Mouse (Mus musculus) heart, adult 2 months (tissue): ENCODE data around the gene Cltb. TPM values are rescaled to one million over a fixed set of nuclear protein-coding genes. Genes with fewer than 3 reads are reported as not detected.

Source experiments
- DNase-seq, 2 experiments: peaks; one replicate each; pipeline ENCODE4 v3.0.0; 2021
- H3K27ac ChIP-seq: fragments of 200-600 bp; 2 replicates; pipeline ENCODE4 v1.8.1; 2022
- H3K27me3 ChIP-seq: fragments of 200-500 bp; 2 replicates; pipeline ENCODE4 v1.6.1; 2012; ENCODE audit warnings: mild to moderate bottlenecking, low read length, inconsistent platforms, mixed read lengths; ENCODE audit not compliant: control insufficient read depth, insufficient read depth
- H3K36me3 ChIP-seq: fragments of 200-500 bp; 2 replicates; pipeline ENCODE4 v1.6.1; 2012; ENCODE audit warnings: low read length, inconsistent platforms; ENCODE audit not compliant: control insufficient read depth, insufficient read depth
- H3K4me1 ChIP-seq: fragments of 200-500 bp; 2 replicates; pipeline ENCODE4 v1.6.1; 2011; ENCODE audit warnings: low read length; ENCODE audit not compliant: control insufficient read depth, insufficient read depth
- H3K4me3 ChIP-seq: fragments of 200-600 bp; 2 replicates; pipeline ENCODE4 v1.8.1; 2022
- H3K79me2 ChIP-seq: fragments of 200-500 bp; replicated peaks from 2 replicates; pipeline ENCODE4 v1.6.1; 2012; ENCODE audit warnings: mild to moderate bottlenecking, inconsistent platforms, low read length, moderate library complexity, mixed read lengths; ENCODE audit not compliant: control insufficient read depth, insufficient read depth
- H3K9ac ChIP-seq: fragments of 200-500 bp; 2 replicates; pipeline ENCODE4 v1.6.1; 2012; ENCODE audit warnings: low read depth, mild to moderate bottlenecking, control low read depth, inconsistent platforms, low read length, mixed read lengths
- CTCF ChIP-seq: fragments of 200-600 bp; IDR thresholded peaks from 2 replicates; pipeline ENCODE4 v1.8.1; 2022; ENCODE audit warnings: antibody characterized with exemption, mild to moderate bottlenecking, moderate library complexity
- EP300 ChIP-seq: fragments of 200-500 bp; IDR thresholded peaks from 2 replicates; pipeline ENCODE4 v1.6.1; 2011; ENCODE audit warnings: low read depth, low read length, control low read depth; ENCODE audit not compliant: insufficient read depth
- POLR2A ChIP-seq: fragments of 200-500 bp; IDR thresholded peaks from 2 replicates; pipeline ENCODE4 v1.6.1; 2011; ENCODE audit warnings: mild to moderate bottlenecking, low read depth, low read length, control low read depth; ENCODE audit not compliant: insufficient read depth
- WGBS: fragments of 180-500 bp; shearing (Covaris S2); methylation state at CpG from one replicate; pipeline ENCODE4 v1.1.7; 2018; 5-methylcytosine and 5-hydroxymethylcytosine counted together
- intact Hi-C: fragments of 180-260 bp; cut with DNase I; formaldehyde crosslinking; loops from one replicate; pipeline ENCODE4 v1.15.1; 2025
- long read RNA-seq: library from polyadenylated mRNA; stranded (forward); transcript quantifications from one replicate; pipeline ENCODE4 v2.0.0, GENCODE M21; 2021
- polyA plus RNA-seq: library from polyadenylated mRNA; depleted of rRNA; stranded (reverse); fragments of >200 nt; gene quantifications from 2 replicates; pipeline ENCODE4 v1.2.3, GENCODE M21; 2012; rRNA removed
- total RNA-seq, 2 experiments: library from RNA; stranded (reverse); gene quantifications; 2 replicates each; pipeline ENCODE4 v1.2.3; 2021

Gene Cltb
- total RNA-seq (100 to 1,000 TPM in 1 of 2 experiments, 10 to 100 TPM in 1; 96.6 to 105 TPM), polyA plus RNA-seq (51.2 and 64.1 TPM in 2 replicates)
- long read RNA-seq, transcript Cltb-202 (5 exons, 2,186 nt), result major isoform, 84 of 181 reads
- long read RNA-seq, partial matches to known transcripts, result 0 of 181 reads
- long read RNA-seq, other reads (novel, unspliced or antisense), result 97 of 181 reads

DNA sequence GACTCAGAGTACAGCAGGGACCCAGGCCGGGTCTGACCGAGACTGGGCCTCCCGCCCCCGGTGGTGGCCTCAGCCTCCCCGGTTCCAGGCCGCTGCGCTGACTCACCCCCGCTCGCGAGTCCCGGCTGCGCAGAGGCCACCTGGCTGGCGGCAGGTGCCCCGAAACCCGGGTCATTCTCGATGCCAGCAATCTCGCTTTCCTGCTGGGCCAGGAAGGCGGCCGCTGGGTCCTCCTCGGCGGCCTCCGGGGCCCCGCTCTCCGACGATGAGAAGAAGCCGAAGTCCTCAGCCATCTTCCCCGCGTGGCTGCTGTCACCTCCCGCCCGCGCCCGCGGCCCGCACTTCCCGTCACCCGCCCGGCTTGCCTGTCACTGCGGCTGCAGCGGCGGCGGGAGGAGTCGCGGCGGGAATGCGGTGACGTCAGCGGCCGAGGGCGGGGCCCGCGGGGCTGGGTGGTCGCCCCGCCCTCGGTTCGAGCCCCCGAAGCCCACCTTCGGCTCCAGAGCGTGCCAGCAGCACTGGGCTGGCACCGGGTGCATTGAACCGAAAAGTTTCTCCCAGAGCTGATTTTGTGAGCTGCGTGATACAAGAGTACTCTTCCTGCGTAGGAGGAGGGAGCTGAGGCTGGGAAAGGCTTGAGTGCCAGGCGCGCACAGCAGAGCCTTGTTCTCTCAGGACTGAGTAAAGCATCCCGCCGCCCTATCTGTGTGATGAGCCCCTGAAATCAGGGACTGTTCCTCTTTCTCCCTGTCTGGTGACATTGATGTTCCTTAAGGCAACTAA is at the start of gene Cltb:
TSS of gene Cltb (minus strand) at position 373 of the 783 bp plus-strand sequence.
- Histone ChIP-seq H3K4me3 (peak within 1 kb of the TSS; percentile 86), H3K27ac (peak within 1 kb of the TSS; percentile 96), H3K36me3 (peaks cover under 1% of the 10 kb centered on the region), H3K79me2 (no peaks in the 10 kb centered on the region), H3K4me1 (peaks cover 1% of the 10 kb centered on the region), H3K9ac (peak within 1 kb of the TSS; percentile 94), H3K27me3 (no peaks in the 10 kb centered on the region)
- DNase-seq, result peak; percentile 93 to 97
- intact Hi-C loops, result loop anchor here (2.0 kb wide), 1 partner anchor 20 kb away; the partner anchor contains the start of genes Higd2a and Nop16
- under 1% methylated on average over 66 of the region's 66 CpGs for WGBS
- TF ChIP-seq CTCF (peak; percentile 10; the same call in 1 of the 2 replicates), POLR2A (peak; percentile 69), EP300 (no peak)

DNA sequence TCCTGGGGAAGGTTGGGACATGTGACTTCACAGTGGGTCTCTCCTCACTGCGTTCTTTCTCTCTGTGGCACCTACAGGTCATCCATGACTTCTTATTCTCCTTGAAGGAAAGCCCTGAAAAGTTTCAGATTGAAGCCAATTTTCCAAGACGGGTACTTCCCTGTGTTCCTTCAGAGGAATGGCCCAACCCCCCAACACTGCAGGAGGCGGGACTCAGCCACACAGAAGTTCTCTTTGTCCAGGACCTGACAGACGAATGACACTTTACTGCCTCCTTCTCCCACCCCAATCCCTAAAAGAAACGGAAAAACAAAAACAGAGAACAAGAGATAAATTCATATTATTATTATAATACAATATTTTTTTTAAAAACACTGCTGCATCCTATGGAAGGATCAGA is 49.7 kb upstream of the Cltb start:
- intact Hi-C loops, result no loop called here

DNA sequence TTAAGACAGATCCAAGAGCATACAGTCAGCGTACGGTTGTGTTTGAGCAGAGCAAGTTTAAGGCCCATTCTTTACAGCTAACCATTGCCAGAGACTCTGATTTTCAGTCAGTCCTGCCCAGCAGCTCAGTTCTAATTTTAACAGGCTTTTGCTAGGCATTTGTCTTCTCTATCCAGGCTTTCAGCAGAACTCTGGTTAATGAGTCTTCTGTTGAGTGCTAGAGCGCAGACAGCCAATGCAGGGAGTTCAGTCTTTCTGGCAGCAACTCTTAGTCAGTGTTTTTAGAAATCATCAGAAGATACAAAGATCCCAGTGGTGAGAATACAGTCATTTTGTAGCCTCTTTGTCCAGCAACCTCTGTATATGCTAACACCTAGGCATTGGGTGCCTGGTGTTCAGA is 39.3 kb upstream of the Cltb start:
- Histone ChIP-seq H3K9ac (no peak overlapping the region), H3K4me3 (no peak overlapping the region), H3K79me2 (no peaks in the 10 kb centered on the region), H3K4me1 (no peaks in the 10 kb centered on the region), H3K27me3 (no peaks in the 10 kb centered on the region), H3K27ac (no peak overlapping the region), H3K36me3 (0 out of 2 replicates have a peak, but pooled peaks cover 2% of the 10 kb centered on the region)
- no peak for TF ChIP-seq CTCF
- no peak for TF ChIP-seq POLR2A
- TF ChIP-seq EP300, result no peak
- no peak for DNase-seq
- WGBS, result 96% methylated on average over 3 of the region's 3 CpGs
- intact Hi-C loops, result no loop called here

More for the DNA sequence above, 49.7 kb upstream of the Cltb start:
- Histone ChIP-seq H3K27me3 (no peaks in the 10 kb centered on the region), H3K36me3 (no peaks in the 10 kb centered on the region), H3K9ac (no peak overlapping the region), H3K79me2 (no peaks in the 10 kb centered on the region), H3K4me1 (no peaks in the 10 kb centered on the region), H3K27ac (no peak overlapping the region), H3K4me3 (no peak overlapping the region)
- DNase-seq, result no peak
- 68% methylated on average over 5 of the region's 5 CpGs for WGBS
- TF ChIP-seq CTCF (no peak), EP300 (no peak), POLR2A (no peak)

DNA sequence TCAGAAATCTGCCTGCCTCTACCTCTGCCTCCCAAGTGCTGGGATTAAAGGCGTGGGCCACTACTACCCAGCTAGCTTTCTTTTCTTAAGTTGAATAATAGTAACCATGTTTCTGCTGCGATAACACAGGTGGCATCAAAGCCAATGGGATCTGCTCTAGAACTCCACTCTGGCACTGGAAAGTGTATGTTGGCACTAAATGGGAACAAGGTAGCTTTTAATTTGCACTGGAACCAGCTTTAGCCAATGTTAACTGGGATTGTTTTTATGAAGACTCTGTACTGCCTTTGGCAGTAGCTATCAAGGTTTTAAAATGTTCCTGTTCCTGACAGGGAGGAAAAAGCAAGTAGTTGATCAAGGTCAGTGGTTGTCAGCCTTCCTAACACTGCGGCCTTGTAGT is 23.9 kb upstream of the Cltb start:
- no peak overlapping the region for H3K4me3 ChIP-seq
- no peaks in the 10 kb centered on the region; the same call in 1 of the 2 replicates for H3K4me1 ChIP-seq
- no peak for DNase-seq
- H3K36me3 ChIP-seq, result no peaks in the 10 kb centered on the region; the same call in none of the 2 replicates
- TF ChIP-seq CTCF, result no peak
- no peak for TF ChIP-seq POLR2A
- TF ChIP-seq EP300, result no peak
- WGBS, result 94% methylated on average over 3 of the region's 3 CpGs
- intact Hi-C loops, result no loop called here
- peaks cover 3% of the 10 kb centered on the region; the same call in 1 of the 2 replicates for H3K79me2 ChIP-seq
- H3K9ac ChIP-seq, result no peak overlapping the region
- H3K27me3 ChIP-seq, result no peaks in the 10 kb centered on the region
- H3K27ac ChIP-seq, result no peak overlapping the region

DNA sequence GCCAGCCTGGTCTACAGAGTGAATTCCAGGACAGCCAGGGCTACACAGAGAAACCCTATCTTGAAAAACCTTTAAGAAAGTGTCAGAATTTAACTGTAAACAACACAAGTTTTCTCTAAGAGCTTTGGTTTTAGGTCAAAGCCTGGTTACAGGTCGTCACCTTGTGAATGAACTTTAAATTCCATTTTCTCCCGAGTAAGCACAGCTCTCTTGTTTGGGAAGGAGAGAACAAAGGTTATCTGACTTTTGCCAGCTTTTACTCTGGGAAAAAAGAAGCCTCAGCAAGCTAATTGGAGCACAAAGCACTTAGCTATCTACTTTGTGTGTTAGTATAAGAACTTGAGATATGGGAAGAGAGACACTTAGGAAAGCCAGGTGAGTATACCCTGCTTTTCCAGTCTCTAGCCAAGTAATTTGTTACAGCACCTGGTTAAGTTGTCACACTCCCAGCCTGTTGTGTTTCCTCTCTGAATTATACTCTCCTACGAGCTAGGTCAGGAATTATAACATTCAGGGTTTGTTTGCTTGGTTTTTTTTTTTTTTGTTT is 21.7 kb upstream of the Cltb start:
- Histone ChIP-seq H3K4me3 (no peak overlapping the region), H3K27ac (no peak overlapping the region), H3K4me1 (no peaks in the 10 kb centered on the region; the same call in none of the 2 replicates), H3K79me2 (peaks cover 8% of the 10 kb centered on the region; the same call in 1 of the 2 replicates), H3K36me3 (peaks cover 3% of the 10 kb centered on the region), H3K9ac (no peak overlapping the region), H3K27me3 (no peaks in the 10 kb centered on the region)
- no peak for TF ChIP-seq CTCF
- TF ChIP-seq EP300, result no peak
- TF ChIP-seq POLR2A, result no peak
- 53% methylated on average over 3 of the region's 3 CpGs for WGBS
- no peak for DNase-seq
- intact Hi-C loops, result no loop called here

DNA sequence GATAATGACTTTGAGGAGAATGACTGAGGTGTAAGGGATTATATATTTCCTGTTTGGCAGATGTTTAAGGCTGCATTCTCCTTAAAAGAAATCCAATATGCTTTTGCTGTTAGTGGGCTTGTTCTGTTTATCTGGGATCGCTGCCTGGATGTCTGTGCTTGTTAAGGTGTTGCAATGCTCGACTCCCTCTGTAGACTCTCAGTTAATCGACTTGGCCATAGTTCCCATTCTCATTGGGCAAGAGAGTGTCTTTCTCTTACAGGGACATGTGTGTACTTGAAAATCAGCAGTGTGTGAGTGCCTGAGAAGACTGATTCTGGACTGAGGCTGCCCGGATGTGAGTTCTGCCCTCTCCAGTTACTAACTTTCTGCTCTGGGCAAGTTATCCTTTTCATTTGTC is 18.0 kb upstream of the Cltb start:
- Histone ChIP-seq H3K27ac (no peak overlapping the region), H3K9ac (no peak overlapping the region), H3K36me3 (peaks cover 3% of the 10 kb centered on the region), H3K27me3 (no peaks in the 10 kb centered on the region), H3K4me1 (no peaks in the 10 kb centered on the region; the same call in none of the 2 replicates), H3K4me3 (no peak overlapping the region), H3K79me2 (peaks cover 10% of the 10 kb centered on the region)
- intact Hi-C loops, result no loop called here
- 37% methylated on average over 4 of the region's 4 CpGs for WGBS
- TF ChIP-seq POLR2A (no peak), CTCF (no peak), EP300 (no peak)
- no peak for DNase-seq
